Mouse (Mus musculus) layer of hippocampus, adult 8-10 months (tissue): Measurements from ENCODE around the gene Mcrip2. TPM values are rescaled to one million over a fixed set of nuclear protein-coding genes. Genes with fewer than 3 reads are reported as not detected.
"Not testable (repeated sequence)": the region's sequence is repeated elsewhere in the genome, so short reads cannot be mapped to it uniquely, and the experiment has no call there.

Experiments used
- DNase-seq, 2 experiments: peaks; one replicate each; pipeline ENCODE4 v3.0.0; 2022; ENCODE audit warnings: low spot score in 2 of 2
- total RNA-seq, 4 experiments: library from RNA; stranded (reverse); gene quantifications; 2 replicates each; pipeline ENCODE4 v1.2.4; 2022

Gene Mcrip2
- total RNA-seq, 4 experiments from 2014 or later = 16.9 to 26.9 (median 21.5) TPM

- no peak for DNase-seq
Measured at GRCm38 (mm10) chr17:25880913-25881641, 12.5 kb upstream of the Mcrip2 start.

GRCm38 (mm10) chr17:25880196-25880910 lies 11.8 kb upstream of the Mcrip2 start, which contains the start of gene Wfikkn1:
Wfikkn1 (minus strand) TSS chr17:25880858.
- DNase-seq = no peak

GRCm38 (mm10) chr17:25879750-25880149 lies 11.2 kb upstream of the Mcrip2 start:
- no peak for DNase-seq

GRCm38 (mm10) chr17:25879261-25879660 lies 10.7 kb upstream of the Mcrip2 start:
- no peak for DNase-seq

- DNase-seq = no peak
Measured at GRCm38 (mm10) chr17:25878611-25879180, 10.1 kb upstream of the Mcrip2 start.

- no peak for DNase-seq
Measured at GRCm38 (mm10) chr17:25877741-25878610, 9.4 kb upstream of the Mcrip2 start.

- no peak for DNase-seq
Measured at GRCm38 (mm10) chr17:25877025-25877424, 8.5 kb upstream of the Mcrip2 start.

GRCm38 (mm10) chr17:25876347-25876915 lies 7.9 kb upstream of the Mcrip2 start:
- DNase-seq = no peak

- peak; percentile 85 to 91 for DNase-seq
Measured at GRCm38 (mm10) chr17:25875171-25876136, 6.9 kb upstream of the Mcrip2 start.

- DNase-seq = peak; percentile 94 to 99
Measured at GRCm38 (mm10) chr17:25874721-25875170, 6.2 kb upstream of the Mcrip2 start, which contains the start of gene Mettl26. Mettl26 (plus strand) TSS chr17:25875074.

- no peak for DNase-seq
Measured at GRCm38 (mm10) chr17:25874148-25874720, 5.7 kb upstream of the Mcrip2 start.

GRCm38 (mm10) chr17:25873405-25874147 lies 5.0 kb upstream of the Mcrip2 start:
- no peak for DNase-seq

- no peak for DNase-seq
Measured at GRCm38 (mm10) chr17:25872676-25873075, 4.1 kb upstream of the Mcrip2 start.

GRCm38 (mm10) chr17:25871566-25871965 lies 3.0 kb upstream of the Mcrip2 start:
- DNase-seq = not testable (repeated sequence)

GRCm38 (mm10) chr17:25869954-25870353 lies 1.4 kb upstream of the Mcrip2 start:
- DNase-seq = no peak

- DNase-seq = no peak
Measured at GRCm38 (mm10) chr17:25869498-25869897, 934 bp upstream of the Mcrip2 start.

GRCm38 (mm10) chr17:25867836-25868600 lies 546 bp downstream of the Mcrip2 start:
- DNase-seq = no peak

GRCm38 (mm10) chr17:25867509-25867835 lies 1.1 kb downstream of the Mcrip2 start:
- no peak for DNase-seq
